Mouse (Mus musculus) cerebellum, postnatal 4 days (tissue): ENCODE results near the gene Tdrd1.

Experiments used
- DNase-seq, 2 experiments: peaks; one replicate each; pipeline ENCODE4 v3.0.0; 2022; ENCODE audit warnings: low spot score in 2 of 2, mixed read lengths in 1 of 2

The Tdrd1 gene

GRCm38 (mm10) chr19:56828305-56828704 lies 2.3 kb downstream of the Tdrd1 start:
- no peak for DNase-seq

DNA sequence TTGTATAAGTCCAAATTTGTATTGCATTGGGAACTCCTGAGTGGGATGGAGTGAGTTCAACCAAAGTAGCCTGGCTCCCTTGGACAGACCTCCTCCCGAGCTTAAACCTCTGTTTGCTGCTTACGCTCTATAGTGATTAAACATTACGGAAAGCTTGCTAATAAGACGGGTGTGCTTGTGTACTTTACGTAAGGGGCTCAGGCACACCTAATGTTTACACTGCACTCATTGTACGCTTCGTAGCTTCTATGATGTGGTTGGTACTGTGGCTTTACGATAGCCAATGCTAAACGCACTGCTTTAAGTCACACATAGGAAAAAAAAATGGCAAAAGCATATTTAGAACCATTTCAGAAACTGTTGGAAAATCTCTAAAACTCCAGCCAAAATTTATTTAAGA lies 3.3 kb downstream of the Tdrd1 start:
- no peak for DNase-seq

DNA sequence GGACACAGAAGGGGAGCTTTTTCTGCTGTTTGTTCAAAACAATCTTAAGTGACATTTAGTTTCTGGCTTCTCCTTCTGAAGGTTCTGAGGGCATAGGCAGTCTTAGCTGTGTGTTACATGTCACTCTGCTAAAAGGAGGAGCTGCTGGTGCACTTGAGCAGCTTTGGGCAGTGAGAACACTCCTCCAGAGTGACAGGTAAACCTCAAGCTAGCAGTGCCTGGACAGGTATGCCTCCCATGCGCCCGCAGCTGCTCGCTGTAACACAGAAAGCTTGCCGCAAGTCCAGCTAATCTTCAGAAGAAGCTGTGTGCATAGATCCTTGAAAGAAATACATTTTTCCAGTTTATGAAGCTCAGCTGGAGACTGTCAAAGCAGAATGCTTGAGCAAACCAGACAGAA lies 4.2 kb downstream of the Tdrd1 start:
- DNase-seq: no peak

DNA sequence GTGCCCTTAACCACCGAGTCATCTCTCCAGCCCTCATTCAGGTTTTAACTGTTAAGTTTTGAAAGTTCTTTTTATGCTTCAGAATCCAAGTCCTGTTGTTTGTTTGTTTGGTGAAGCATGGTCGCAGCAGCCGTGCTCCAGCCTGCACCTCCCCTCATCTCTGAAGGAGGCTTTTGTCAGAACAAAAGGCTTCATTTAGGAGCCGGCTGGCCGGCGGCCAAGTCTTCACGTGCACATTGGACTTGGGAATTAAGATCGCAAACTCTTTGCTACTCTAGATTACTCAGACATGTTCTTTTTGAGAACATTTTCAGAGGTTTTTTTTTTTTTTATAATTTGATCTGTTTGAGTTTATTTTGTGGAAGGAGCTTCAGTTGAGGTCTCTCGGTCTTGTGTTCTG lies 9.3 kb downstream of the Tdrd1 start:
- no peak for DNase-seq

DNA sequence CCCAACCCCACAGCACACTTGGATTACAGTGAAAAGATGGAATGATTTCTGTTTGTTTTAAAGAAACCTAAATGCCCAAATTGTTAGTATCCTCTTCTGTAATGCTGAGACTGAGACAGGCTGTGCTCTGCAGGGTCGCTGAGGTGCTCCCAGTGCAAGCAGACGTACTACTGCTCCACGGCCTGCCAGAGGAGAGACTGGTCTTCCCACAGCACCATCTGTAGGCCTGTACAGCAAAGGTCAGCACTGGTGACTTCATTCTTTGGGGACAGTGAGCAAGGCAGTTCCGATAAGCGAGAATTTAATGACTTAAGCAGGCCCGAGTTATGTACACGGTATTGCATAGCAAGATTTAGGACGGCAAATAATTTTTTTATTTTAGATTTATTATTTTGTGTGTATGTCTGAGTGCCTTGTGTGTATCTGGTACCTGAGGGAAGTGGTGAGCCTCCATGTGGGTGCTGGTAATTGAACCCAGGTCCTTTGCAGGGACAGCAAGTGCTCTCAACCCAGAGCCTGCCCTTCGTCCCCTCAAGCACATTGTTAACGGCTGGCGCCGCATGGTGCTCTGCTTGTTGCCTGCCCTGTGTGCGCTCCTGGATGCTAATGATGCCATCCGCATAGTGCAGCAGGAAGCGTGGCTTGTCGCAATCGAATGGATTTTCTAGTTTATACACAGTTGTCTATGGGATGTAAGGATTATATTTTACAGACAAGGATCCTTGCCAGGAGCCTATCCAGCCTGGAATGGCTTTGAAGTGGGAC lies 13.1 kb downstream of the Tdrd1 start:
- DNase-seq: no peak

DNA sequence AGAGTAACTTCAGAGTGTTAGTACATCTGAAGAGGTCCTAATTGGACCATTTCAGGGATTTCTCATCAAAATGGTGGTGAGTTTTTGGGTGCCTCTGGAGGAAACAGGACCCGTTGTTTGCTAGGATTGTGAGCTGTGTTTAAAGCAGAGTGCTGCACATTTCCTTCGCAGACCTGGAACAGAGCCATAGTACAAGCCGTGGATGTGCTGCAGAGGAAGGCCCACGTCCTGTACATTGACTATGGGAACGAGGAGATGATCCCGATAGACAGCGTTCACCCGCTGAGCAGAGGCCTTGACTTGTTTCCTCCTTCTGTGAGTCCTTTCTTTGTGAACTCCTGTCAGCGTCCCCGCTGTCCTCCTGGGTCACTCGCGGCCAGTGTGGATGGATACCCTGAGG lies 17.0 kb downstream of the Tdrd1 start:
- DNase-seq: no peak

DNA sequence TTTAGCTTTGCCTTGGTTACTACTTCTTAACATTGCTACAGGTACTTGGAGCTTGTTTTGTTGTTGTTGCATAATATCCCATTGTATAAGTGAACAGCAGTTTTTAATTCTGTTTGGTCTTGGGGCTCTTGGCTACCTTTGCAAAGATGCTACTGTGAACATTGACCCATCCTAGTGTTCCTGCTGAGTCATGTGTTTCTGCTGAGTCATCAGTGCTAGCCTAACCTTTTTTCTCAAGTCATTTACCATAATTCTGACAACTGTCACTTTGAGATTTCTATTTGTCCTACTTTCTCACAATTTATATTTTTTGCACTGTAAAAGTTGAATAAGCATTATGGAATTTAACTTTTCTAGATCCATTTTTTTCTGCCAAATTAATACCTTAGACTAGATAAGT lies 26.6 kb downstream of the Tdrd1 start:
- no peak for DNase-seq

GRCm38 (mm10) chr19:56856455-56856854 lies 30.4 kb downstream of the Tdrd1 start:
- no peak for DNase-seq

DNA sequence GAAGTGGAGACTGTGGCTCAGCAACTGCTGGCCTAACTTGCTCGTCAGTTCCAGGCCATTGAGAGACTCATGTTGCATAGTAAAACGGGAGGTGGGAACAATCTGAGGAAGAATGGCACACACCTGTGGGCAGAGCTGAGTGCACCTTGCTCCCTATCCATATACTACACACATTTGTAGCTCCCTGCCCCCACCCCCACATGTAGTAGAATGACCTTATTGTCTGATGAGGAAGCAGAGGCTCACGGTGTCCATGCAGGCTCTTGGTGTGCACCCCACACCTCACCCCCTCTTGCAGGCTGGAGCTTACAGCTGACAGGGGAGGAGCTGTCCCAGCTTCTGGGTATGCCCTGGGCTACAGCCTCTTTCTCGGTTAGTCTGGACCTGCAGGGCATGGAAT lies 41.7 kb downstream of the Tdrd1 start:
- DNase-seq: no peak

DNA sequence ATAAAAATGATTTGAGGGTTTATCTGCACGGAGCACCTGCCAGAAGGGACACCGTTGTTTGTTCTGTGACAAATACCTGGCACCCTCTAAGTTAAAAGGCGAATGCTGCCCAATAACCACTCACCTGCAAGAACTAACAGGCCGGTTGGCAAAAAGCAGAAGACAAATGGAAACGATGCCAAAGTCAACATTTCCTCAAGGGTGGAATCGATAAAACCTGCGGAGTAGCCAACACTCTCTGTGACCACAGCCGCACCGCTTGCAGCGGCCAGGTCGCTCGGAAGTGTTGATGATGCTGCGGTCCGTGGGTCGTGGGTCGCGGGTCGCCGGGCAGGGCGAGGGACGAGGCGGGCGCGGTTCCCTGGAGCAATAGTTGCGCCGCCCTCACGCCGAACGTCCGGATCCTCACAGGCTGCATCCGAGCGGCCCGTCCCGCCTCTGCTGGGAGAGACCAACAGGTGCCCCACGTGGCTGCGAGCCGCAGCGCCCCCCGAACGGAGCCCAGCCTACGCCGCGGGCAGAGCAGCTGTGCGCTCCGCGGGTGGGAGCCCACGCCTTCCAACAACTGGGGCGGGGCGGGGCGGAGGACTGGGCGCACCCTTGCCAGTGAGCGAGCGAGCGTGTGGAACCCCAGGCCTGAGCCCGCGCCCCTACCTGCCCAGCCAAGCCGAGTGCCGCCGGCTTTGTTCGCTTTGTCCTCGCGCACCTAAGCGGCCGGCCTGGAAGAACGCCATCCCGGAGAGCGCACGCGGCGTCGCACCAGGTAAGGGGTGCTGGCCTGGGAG lies 48.0 kb downstream of the Tdrd1 start, which contains the start of gene Vwa2:
Vwa2 (plus strand) TSS at position 434 of the 785 bp plus-strand sequence.
- DNase-seq: no peak

DNA sequence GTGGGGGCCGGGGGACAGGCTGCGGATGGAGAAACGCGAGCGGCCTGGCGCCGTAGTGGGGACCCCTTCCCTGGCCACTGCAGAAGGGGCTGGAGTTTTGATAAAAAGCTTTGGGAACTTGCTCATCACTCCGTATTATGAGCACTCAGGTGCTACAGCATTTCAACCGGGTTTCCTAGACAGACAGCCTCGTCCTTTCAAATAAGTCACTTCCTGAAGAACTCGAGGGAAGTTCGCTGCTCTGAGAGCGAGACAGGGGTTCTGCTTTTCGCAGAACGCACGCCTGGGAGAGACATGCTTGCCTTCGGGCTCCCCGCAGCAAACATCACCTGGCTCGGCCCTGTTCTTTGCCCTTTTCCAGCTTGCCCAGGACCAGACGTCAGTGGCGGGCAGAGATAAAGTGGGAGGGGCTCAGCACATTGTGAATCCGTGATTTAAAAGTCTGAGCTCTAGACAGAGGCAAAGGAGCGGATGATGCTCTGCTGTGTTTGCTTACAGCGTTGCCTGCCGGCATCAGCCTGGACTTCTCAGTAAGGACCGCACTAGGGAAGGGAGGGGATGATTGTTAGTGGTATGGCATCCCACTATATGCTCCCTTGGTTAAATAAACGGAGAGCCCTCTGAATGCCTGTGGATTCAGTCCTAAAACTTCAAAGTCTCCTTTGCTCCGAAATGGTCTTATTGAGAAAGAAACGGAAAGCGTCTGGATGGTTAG lies 48.7 kb downstream of the Tdrd1 start:
- DNase-seq: no peak

- DNase-seq: no peak
These were observed 51.4 kb downstream of the Tdrd1 start for GRCm38 (mm10) chr19:56877364-56877763.

GRCm38 (mm10) chr19:56887879-56888278 lies 61.9 kb downstream of the Tdrd1 start:
- no peak for DNase-seq

GRCm38 (mm10) chr19:56888654-56889053 lies 62.6 kb downstream of the Tdrd1 start:
- DNase-seq: no peak

DNA sequence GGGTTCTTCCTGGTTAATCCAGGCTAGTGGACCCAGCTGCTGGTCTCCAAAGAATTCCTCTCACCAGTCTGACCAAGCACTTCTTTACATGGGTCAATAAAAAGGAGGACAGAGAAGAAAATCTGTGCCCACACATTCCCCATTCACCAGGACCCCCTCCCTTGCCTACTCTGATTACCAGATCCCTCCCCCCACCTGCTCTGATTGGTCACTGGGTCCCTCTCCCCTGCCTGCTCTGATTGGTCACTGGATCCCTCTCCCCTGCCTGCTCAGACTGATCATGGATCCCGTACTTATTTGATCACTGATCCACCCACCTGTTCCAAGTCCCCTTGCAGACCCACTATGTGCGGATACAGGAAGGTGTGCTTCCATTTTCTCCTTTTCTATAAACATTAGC lies 65.4 kb downstream of the Tdrd1 start:
- no peak for DNase-seq

- no peak for DNase-seq
These were observed 66.6 kb downstream of the Tdrd1 start for GRCm38 (mm10) chr19:56892586-56892985.

DNA sequence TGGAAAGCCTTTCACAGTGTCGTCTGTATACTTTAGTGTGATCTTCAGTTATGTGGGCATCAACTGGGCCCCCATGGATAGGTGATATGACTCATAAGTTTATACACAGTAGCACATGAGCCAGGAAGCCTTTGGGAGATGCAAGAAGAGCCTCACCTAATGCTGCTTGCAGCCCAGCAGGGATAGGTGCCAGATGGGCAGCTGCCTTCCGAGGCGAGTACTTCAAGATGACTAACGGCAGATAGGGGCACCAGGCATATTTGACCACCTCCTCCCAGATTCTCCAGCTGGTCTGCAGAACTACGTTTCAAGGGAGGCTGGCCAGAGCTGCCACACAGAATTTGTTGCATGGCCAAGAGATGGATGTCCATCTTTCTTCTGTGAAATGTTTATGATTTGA lies 67.3 kb downstream of the Tdrd1 start:
- DNase-seq: peak in 1 of 2 experiments; percentile 39

DNA sequence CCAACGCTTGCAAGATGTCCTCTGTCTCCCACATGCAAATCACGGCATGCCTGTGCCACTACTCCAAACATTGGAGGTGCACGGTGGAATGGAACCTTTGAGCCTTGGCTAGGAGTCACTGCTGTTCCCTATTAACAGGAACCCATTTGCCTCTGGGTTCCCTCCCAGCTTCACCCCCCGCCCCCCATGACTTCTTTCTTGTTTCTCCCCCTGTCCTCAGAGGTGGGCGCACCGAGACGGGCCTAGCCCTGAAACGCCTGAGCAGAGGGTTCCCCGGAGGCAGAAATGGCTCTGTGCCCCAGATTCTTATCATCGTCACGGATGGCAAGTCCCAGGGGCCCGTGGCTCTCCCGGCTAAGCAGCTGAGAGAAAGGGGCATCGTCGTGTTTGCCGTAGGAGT lies 71.6 kb downstream of the Tdrd1 start:
- no peak for DNase-seq

DNA sequence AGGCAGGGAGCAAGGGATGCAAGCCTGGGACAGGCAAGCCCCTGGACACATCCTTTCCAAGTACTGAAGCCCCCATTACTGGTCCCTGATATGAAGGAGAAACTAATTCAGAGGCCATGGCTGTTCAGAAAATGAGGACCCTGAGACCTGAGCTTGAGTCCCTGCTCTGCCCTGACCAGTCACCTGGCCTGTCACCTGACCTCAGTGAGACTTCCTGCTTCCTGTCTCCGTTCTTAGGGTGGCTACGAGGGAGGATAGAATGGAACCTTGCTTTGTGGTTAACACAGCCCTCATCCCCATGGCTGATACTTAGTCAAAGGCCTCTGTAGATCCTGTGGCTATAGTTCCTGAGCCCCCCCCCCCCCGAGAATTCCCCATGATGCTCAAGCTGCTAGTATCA lies 78.1 kb downstream of the Tdrd1 start:
- no peak for DNase-seq

- DNase-seq: no peak
These were observed 79.4 kb downstream of the Tdrd1 start for GRCm38 (mm10) chr19:56905395-56905794.

DNA sequence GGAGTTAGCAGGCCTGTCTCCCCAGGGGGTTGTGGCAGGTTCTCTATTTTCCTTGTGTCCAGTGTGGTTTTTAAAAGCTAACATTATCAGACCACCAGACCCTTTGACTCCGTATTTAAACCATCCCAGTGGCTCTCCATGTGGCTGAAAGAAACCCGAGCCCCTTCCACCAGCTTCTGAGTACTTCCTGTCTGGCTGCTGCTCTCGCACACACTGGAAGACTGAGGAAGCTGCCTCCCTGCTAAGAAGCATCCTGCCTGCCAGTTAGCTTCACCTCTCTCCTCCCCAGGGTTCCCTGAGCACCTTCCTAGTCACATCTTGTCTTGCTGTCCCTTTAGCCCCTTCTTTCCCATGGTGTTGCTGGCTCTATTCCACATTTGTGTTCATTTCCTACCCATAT lies 81.8 kb downstream of the Tdrd1 start:
- no peak for DNase-seq

GRCm38 (mm10) chr19:56908472-56909270 lies 82.7 kb downstream of the Tdrd1 start:
- peak in 1 of 2 experiments; percentile 39 for DNase-seq
